Mouse (Mus musculus) embryonic fibroblast, embryonic 13.5 days (primary cell): ENCODE data around the gene 2610318N02Rik.

Source experiments
- CTCF ChIP-seq: IDR thresholded peaks from 2 replicates; pipeline ENCODE4 v1.5.1; 2011; ENCODE audit warnings: mild to moderate bottlenecking, control low read depth, low read length, moderate library complexity, borderline replicate concordance; ENCODE audit not compliant: insufficient read depth
- POLR2A ChIP-seq: IDR thresholded peaks from 2 replicates; pipeline ENCODE4 v1.6.1; 2011; ENCODE audit warnings: low read depth, mild to moderate bottlenecking, control low read depth, low read length, moderate library complexity

DNA sequence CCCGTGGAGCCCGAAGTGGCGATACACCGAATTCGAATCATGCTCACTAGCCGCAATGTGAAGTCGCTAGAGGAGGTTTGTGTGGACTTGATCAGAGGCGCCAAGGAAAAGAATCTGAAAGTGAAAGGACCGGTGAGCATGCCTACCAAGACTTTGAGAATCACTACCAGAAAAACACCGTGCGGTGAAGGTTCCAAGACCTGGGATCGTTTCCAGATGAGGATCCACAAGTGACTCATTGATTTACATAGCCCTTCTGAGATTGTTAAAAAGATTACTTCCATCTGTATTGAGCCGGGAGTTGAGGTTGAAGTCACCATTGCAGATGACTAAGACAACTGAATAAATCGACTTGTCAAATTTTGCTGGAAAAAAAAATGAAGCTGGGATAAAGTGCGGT, 12.4 kb upstream of the 2610318N02Rik start:
- TF ChIP-seq POLR2A, result no peak
- no peak for TF ChIP-seq CTCF
